Mouse (Mus musculus) central nervous system, embryonic 11.5 days (tissue): ENCODE results near the gene Guk1. TPM values are rescaled to one million over a fixed set of nuclear protein-coding genes. Genes with fewer than 3 reads are reported as not detected.

Experiments used
- polyA plus RNA-seq: library from polyadenylated mRNA; depleted of rRNA; stranded (reverse); fragments of >200 nt; gene quantifications from 2 replicates; pipeline ENCODE4 v1.2.3, GENCODE M21; 2012; rRNA removed

Gene Guk1
- polyA plus RNA-seq = 87.2 and 91.3 TPM in 2 replicates

GRCm38 (mm10) chr11:59192059-59192386, at the start of gene Guk1:
Gene Guk1 (minus strand): TSS chr11:59192212.

GRCm38 (mm10) chr11:59228122-59228953, 36.3 kb upstream of the Guk1 start, which contains the start of gene Arf1:
Gene Arf1 (minus strand): TSS chr11:59228270.

DNA sequence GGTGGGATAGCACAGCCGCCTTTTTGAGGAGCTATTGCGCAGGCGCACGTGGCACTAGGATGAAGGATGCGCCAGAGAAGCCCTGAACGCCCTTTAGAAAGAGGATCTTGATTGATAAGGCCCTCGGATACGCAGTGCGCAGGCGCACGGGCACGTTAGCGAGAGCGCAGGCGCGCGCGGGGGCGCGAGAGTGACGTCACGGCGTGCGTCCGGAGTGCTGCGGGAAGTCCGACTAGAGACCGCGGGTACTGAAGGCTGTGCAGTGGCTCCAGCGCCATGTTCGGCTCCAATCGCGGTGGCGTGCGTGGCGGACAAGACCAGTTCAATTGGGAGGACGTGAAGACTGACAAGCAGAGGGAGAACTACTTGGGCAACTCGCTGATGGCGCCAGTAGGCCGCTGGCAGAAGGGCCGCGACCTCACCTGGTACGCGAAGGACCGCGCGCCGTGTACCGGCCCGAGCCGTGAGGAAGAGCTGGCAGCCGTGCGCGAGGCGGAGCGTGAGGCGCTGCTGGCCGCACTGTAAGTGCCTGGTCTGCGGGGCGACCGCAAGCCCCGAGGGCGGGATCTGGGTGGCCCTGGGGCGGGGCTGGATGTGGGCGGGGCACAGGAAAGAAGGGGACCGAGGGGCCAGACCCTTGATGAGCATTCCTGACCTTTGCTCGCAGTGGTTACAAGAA, 16.3 kb upstream of the Guk1 start, which contains the start of gene 2310033P09Rik:
2310033P09Rik (plus strand) TSS at position 169 of the 679 bp plus-strand sequence.

DNA sequence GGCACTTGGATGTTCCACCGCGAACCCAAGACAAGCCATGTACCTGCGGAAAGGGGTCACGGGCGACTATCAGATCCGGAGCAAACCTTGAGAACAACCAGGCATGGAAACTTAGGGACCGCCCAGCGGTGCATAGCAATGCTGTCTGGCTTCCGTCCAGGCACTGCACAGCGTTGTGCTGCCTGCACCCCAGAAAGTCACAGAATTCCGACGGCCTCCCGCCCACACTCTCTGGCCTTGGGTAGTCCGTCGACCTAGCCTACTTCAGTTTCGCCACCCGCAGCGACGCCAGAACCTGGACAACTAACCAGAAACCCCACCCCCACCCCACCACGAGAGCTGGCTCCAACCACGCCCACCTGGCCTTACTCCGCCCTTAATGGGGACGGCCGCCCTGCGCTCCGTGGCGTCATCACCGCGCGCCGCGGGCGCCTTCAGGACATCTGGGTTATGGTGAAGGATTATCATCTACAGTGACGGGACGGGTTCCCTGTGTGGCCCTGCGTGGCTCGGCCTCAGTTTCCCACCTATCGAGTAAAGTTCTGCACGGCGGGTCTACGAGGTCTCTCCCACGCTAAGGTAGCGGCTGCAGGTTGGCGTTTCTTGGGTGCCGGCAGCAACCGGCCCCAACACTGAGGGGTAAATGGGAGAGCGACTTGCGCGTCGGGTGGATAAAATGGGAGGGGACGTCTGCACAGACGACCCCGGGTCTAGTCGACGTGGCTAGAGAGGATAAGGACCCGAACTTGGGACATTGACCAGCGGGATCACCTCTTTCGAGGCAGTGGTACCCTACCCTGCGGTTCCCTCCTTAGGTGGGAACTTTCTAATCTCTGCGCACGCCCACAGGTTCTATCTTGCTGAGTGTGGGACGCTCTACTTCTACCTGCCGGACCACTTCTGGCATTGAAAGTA, 10.3 kb upstream of the Guk1 start, which contains the start of gene Mrpl55:
Mrpl55 (plus strand) TSS at position 406 of the 915 bp plus-strand sequence.

DNA sequence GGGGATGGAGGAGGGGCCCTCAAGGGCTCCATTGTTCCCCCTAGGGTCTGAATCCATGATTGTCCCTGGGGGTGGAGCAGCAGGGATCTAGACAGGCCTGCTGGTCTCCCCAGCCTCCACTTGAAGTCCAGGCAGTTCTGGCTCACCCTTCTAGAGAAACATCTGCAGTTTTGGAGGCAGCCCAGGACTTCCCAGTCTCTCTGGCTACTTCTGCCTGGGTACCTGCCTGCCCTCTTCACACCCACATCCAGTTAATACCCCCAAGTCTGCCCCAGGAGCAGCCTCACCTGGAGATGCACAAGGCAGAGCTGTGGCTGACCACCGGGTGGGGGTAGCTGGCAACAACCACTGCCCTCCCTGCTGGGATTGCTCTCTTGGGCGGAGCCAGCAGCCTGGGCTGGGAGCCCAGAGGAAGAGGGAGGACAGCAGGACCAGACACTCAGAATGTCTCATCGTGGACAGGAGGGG, 9.1 kb downstream of the Guk1 start, which contains the start of gene Gjc2:
Gjc2 (minus strand) TSS at position 350 of the 468 bp plus-strand sequence.

GRCm38 (mm10) chr11:59163255-59164236, 28.5 kb downstream of the Guk1 start, which contains the start of gene Iba57:
Gene Iba57 (minus strand): TSS chr11:59163739.

DNA sequence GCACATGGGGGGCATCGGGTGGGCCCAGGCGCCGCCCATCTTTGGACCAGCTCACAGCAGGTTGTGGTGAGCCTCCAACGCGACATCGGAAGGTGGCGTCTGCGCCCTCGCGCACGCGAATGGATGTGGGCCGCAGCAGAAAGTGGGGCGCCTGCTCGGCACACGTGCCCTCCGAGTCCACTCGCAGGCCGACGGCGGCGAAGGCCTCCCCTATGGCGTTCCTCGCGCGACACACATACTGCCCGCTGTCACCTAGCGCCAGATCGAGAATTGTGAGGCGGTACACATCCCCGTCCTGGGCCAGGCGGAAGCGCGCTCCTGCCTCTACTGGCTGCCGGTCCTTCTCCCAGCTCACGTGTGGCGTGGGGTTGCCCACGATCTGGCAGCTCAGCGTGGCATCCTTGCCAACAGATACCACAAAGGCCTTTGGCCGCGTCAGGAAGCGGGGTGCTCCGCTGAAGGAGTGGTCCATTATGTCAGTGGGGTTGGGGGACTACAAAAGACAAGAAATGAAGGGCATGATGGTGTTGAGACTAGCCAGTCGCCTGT, 56.0 kb downstream of the Guk1 start, which contains the start of gene Obscn:
Obscn (minus strand) TSS at position 499 of the 549 bp plus-strand sequence.

Other genes starting within 250 kb of the Guk1 start
- 131 and 225 TPM in 2 replicates for gene Hist3h2ba, start 243.3 kb downstream of the Guk1 start, polyA plus RNA-seq
- 35.5 and 38.9 TPM in 2 replicates for gene Hist3h2a, start 237.5 kb downstream of the Guk1 start, polyA plus RNA-seq
- gene Trim17, start 237.5 kb downstream of the Guk1 start, polyA plus RNA-seq = 0.31 and 0.61 TPM in 2 replicates
- gene Trim11, start 214.1 kb downstream of the Guk1 start, polyA plus RNA-seq = 25.3 and 33.0 TPM in 2 replicates
- 0.94 and 2.6 TPM in 2 replicates for gene Obscn, start 55.8 kb downstream of the Guk1 start, polyA plus RNA-seq
- 4.7 and 5.5 TPM in 2 replicates for gene Iba57, start 28.5 kb downstream of the Guk1 start, polyA plus RNA-seq
- 0.17 and 0.18 TPM in 2 replicates for gene Gjc2, start 9.0 kb downstream of the Guk1 start, polyA plus RNA-seq
- gene Mrpl55, start 10.3 kb upstream of the Guk1 start, polyA plus RNA-seq = 43.4 and 43.8 TPM in 2 replicates
- gene 2310033P09Rik, start 16.1 kb upstream of the Guk1 start, polyA plus RNA-seq = 47.7 and 65.5 TPM in 2 replicates
- 411 and 507 TPM in 2 replicates for gene Arf1, start 36.1 kb upstream of the Guk1 start, polyA plus RNA-seq
- gene Wnt3a, start 98.5 kb upstream of the Guk1 start, polyA plus RNA-seq = 1.6 and 3.6 TPM in 2 replicates
- 5.0 and 5.1 TPM in 2 replicates for gene Wnt9a, start 114.7 kb upstream of the Guk1 start, polyA plus RNA-seq
- gene Prss38, start 183.4 kb upstream of the Guk1 start, polyA plus RNA-seq = 0.12 TPM in 1 of 2 replicates, not detected in the other